Mouse (Mus musculus) lung, embryonic 14.5 days (tissue): ENCODE measurements at regions not wholly inside any gene's neighbourhood (a gene's known extent, or its start where the extent isn't known, plus 50 kb on each side); places are given as distances from the start of the nearest gene placed in this dataset.

Experiments used
- ATAC-seq: fragments of 200-750 bp; cut with Nextera tagmentation; 2 replicates; pipeline ENCODE4 v1.8.0; 2017; ENCODE audit warnings: mild to moderate bottlenecking, moderate TSS enrichment, moderate library complexity; ENCODE audit not compliant: insufficient read depth
- DNase-seq: peaks from one replicate; pipeline ENCODE4 v3.0.0-alpha.2; 2015
- H3K27ac ChIP-seq: fragments of 300-500 bp; sonication (generic); 2 replicates; pipeline ENCODE4 v1.5.1; 2014; ENCODE audit warnings: low read depth, mild to moderate bottlenecking, moderate library complexity
- H3K27me3 ChIP-seq: fragments of 300-500 bp; sonication (generic); 2 replicates; pipeline ENCODE4 v1.6.1; 2014; ENCODE audit warnings: low read length, control low read depth; ENCODE audit not compliant: insufficient read depth
- H3K36me3 ChIP-seq: fragments of 300-500 bp; sonication (generic); 2 replicates; pipeline ENCODE4 v1.6.1; 2014; ENCODE audit warnings: control low read depth; ENCODE audit not compliant: insufficient read depth
- H3K4me1 ChIP-seq: fragments of 300-500 bp; sonication (generic); 2 replicates; pipeline ENCODE4 v1.6.1; 2014; ENCODE audit warnings: antibody characterized with exemption, control low read depth; ENCODE audit not compliant: insufficient read depth
- H3K4me2 ChIP-seq: fragments of 300-500 bp; sonication (generic); 2 replicates; pipeline ENCODE4 v1.6.1; 2014; ENCODE audit warnings: mild to moderate bottlenecking
- H3K4me3 ChIP-seq: fragments of 300-500 bp; sonication (generic); 2 replicates; pipeline ENCODE4 v1.5.1; 2014; ENCODE audit warnings: low read depth, low read length
- H3K9ac ChIP-seq: fragments of 300-500 bp; sonication (generic); 2 replicates; pipeline ENCODE4 v1.6.1; 2014
- H3K9me3 ChIP-seq: fragments of 300-500 bp; sonication (generic); 2 replicates; pipeline ENCODE4 v1.6.1; 2016; ENCODE audit warnings: low read depth, low read length, control low read depth
- CTCF ChIP-seq: IDR thresholded peaks from 2 replicates; pipeline ENCODE4 v1.5.1; 2016; ENCODE audit warnings: antibody characterized with exemption, low read depth
- WGBS: fragments of 180-500 bp; shearing (Covaris S2); extraction: QIAGEN DNeasy Blood & Tissue Kit; methylation state at CpG from one replicate; pipeline ENCODE4 v1.1.7; 2014; 5-methylcytosine and 5-hydroxymethylcytosine counted together

- ATAC-seq (no peak), DNase-seq (no peak)
- Histone ChIP-seq H3K36me3 (0 out of 2 replicates have a peak, but pooled peaks cover 7% of the 10 kb centered on the region), H3K9me3 (no peaks in the 10 kb centered on the region), H3K27me3 (no peaks in the 10 kb centered on the region), H3K4me1 (no peaks in the 10 kb centered on the region), H3K4me3 (no peak overlapping the region), H3K4me2 (no peak overlapping the region), H3K27ac (no peak overlapping the region), H3K9ac (no peak overlapping the region)
- WGBS = 75% methylated on average over 4 of the region's 4 CpGs
- TF ChIP-seq CTCF = no peak
Observed at GRCm38 (mm10) chr15:62246561-62247079, 1323.8 kb upstream of the A1bg start.

- WGBS = 74% methylated on average over 1 of the region's 1 CpGs
- H3K9ac ChIP-seq = no peak overlapping the region
- no peak overlapping the region for H3K27ac ChIP-seq
- H3K27me3 ChIP-seq = no peaks in the 10 kb centered on the region
- no peaks in the 10 kb centered on the region for H3K4me1 ChIP-seq
- DNase-seq (no peak), ATAC-seq (no peak)
- no peak for TF ChIP-seq CTCF
- no peak overlapping the region for H3K4me2 ChIP-seq
- no peak overlapping the region for H3K4me3 ChIP-seq
- 0 out of 2 replicates have a peak, but pooled peaks cover 3% of the 10 kb centered on the region for H3K36me3 ChIP-seq
- no peaks in the 10 kb centered on the region for H3K9me3 ChIP-seq
Observed at GRCm38 (mm10) chr15:62245237-62245636, 1322.4 kb upstream of the A1bg start.

- no peak for TF ChIP-seq CTCF
- DNase-seq (no peak), ATAC-seq (no peak)
- H3K27me3 ChIP-seq = no peaks in the 10 kb centered on the region
- no peaks in the 10 kb centered on the region for H3K4me1 ChIP-seq
- H3K9me3 ChIP-seq = no peaks in the 10 kb centered on the region
- 88% methylated on average over 3 of the region's 3 CpGs for WGBS
- no peak overlapping the region for H3K27ac ChIP-seq
- 0 out of 2 replicates have a peak, but pooled peaks cover 3% of the 10 kb centered on the region for H3K36me3 ChIP-seq
- no peak overlapping the region for H3K4me3 ChIP-seq
- H3K9ac ChIP-seq = no peak overlapping the region
- H3K4me2 ChIP-seq = no peak overlapping the region
Observed at GRCm38 (mm10) chr15:62244819-62245218, 1322.0 kb upstream of the A1bg start.

GRCm38 (mm10) chr15:62240031-62240430, 1317.2 kb upstream of the A1bg start:
- Histone ChIP-seq H3K27me3 (no peaks in the 10 kb centered on the region), H3K36me3 (0 out of 2 replicates have a peak, but pooled peaks cover 3% of the 10 kb centered on the region), H3K4me3 (no peak overlapping the region), H3K4me2 (no peak overlapping the region), H3K27ac (no peak overlapping the region), H3K4me1 (no peaks in the 10 kb centered on the region), H3K9me3 (no peaks in the 10 kb centered on the region), H3K9ac (no peak overlapping the region)
- no peak for TF ChIP-seq CTCF
- ATAC-seq = no peak
- DNase-seq = no peak
- 87% methylated on average over 3 of the region's 3 CpGs for WGBS

- no peak for TF ChIP-seq CTCF
- H3K4me1 ChIP-seq = no peaks in the 10 kb centered on the region
- H3K27me3 ChIP-seq = no peaks in the 10 kb centered on the region
- no peak overlapping the region for H3K4me3 ChIP-seq
- no peak overlapping the region for H3K4me2 ChIP-seq
- no peaks in the 10 kb centered on the region for H3K9me3 ChIP-seq
- H3K27ac ChIP-seq = no peak overlapping the region
- ATAC-seq (no peak), DNase-seq (no peak)
- H3K9ac ChIP-seq = no peak overlapping the region
- WGBS = 86% methylated on average over 5 of the region's 5 CpGs
- H3K36me3 ChIP-seq = 0 out of 2 replicates have a peak, but pooled peaks cover 3% of the 10 kb centered on the region
Observed at GRCm38 (mm10) chr15:62238503-62239045, 1315.8 kb upstream of the A1bg start.

- no peaks in the 10 kb centered on the region for H3K36me3 ChIP-seq
- H3K4me2 ChIP-seq = no peak overlapping the region
- WGBS = 78% methylated on average over 2 of the region's 2 CpGs
- H3K4me1 ChIP-seq = no peaks in the 10 kb centered on the region
- no peaks in the 10 kb centered on the region for H3K9me3 ChIP-seq
- no peak overlapping the region for H3K27ac ChIP-seq
- ATAC-seq = no peak
- no peak for TF ChIP-seq CTCF
- no peak overlapping the region for H3K9ac ChIP-seq
- DNase-seq = no peak
- H3K27me3 ChIP-seq = no peaks in the 10 kb centered on the region
- H3K4me3 ChIP-seq = no peak overlapping the region
Observed at GRCm38 (mm10) chr15:62236056-62236455, 1313.2 kb upstream of the A1bg start.

GRCm38 (mm10) chr15:62234182-62234760, 1311.5 kb upstream of the A1bg start:
- no peak overlapping the region for H3K4me3 ChIP-seq
- H3K9ac ChIP-seq = no peak overlapping the region
- TF ChIP-seq CTCF = no peak
- no peaks in the 10 kb centered on the region for H3K9me3 ChIP-seq
- DNase-seq (no peak), ATAC-seq (no peak)
- 93% methylated on average over 4 of the region's 4 CpGs for WGBS
- no peaks in the 10 kb centered on the region for H3K36me3 ChIP-seq
- no peak overlapping the region for H3K27ac ChIP-seq
- no peak overlapping the region for H3K4me2 ChIP-seq
- H3K27me3 ChIP-seq = no peaks in the 10 kb centered on the region
- H3K4me1 ChIP-seq = no peaks in the 10 kb centered on the region
